Mouse (Mus musculus) megakaryocyte progenitor cell, adult 5-6 weeks (primary cell): ENCODE results near the gene Flt3l. TPM values are rescaled to one million over a fixed set of nuclear protein-coding genes. Genes with fewer than 3 reads are reported as not detected.
"Not testable (repeated sequence)": the region's sequence is repeated elsewhere in the genome, so short reads cannot be mapped to it uniquely, and the experiment has no call there.

ENCODE experiments used
- ATAC-seq: replicated peaks from 2 replicates; pipeline ENCODE4 v1.8.0; 2016; ENCODE audit warnings: mild to moderate bottlenecking, moderate TSS enrichment, inconsistent platforms; ENCODE audit not compliant: poor library complexity
- total RNA-seq, 2 experiments: library from RNA; stranded (forward) in 1 of 2; stranded (reverse) in 1 of 2; fragments of 157-497, 149-512 nt in 1 of 2; fragments of 200-1000 nt in 1 of 2; gene quantifications; 2 replicates each; pipeline versions ENCODE4 v1.2.3 to v1.2.4; 2015 to 2017

The Flt3l gene
- total RNA-seq, 2 experiments from 2014 or later: 7.0 to 8.2 TPM

DNA sequence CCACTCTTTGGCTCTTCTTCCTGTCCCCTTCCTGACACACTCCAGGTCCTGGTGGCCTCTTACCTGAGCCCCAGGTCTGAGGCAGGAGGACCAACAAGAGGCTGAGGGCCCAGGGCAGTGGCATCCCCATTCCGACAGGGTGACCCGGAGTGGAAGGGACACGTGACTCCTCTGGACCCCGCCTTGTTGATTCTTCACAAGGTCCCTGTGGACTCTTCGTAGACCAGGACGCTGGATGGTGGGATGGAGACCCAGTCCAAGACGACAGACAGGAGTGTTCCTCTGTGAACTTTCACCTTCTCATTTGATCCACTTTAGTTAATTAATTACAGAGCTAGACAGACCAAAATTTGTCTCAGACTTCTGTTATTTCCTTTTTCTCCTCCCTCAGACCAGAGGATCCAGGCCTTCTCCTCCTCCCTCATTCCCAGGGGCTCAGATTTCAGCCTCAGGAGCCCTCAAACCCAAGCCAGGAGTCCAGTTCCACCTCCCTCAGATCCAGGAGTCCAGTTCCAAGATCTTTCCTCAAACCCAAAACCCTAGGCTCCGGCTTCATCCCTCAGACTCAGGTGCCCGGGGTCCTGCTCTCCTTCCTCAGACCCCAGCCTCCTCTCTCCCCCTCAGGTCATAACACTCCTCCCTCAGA is 33.2 kb downstream of the Flt3l start:
- no peak for ATAC-seq

- ATAC-seq: no peak
These were observed 33.8 kb downstream of the Flt3l start for GRCm38 (mm10) chr7:45102441-45102840.

- no peak for ATAC-seq
These were observed 36.2 kb downstream of the Flt3l start for GRCm38 (mm10) chr7:45100046-45100445.

DNA sequence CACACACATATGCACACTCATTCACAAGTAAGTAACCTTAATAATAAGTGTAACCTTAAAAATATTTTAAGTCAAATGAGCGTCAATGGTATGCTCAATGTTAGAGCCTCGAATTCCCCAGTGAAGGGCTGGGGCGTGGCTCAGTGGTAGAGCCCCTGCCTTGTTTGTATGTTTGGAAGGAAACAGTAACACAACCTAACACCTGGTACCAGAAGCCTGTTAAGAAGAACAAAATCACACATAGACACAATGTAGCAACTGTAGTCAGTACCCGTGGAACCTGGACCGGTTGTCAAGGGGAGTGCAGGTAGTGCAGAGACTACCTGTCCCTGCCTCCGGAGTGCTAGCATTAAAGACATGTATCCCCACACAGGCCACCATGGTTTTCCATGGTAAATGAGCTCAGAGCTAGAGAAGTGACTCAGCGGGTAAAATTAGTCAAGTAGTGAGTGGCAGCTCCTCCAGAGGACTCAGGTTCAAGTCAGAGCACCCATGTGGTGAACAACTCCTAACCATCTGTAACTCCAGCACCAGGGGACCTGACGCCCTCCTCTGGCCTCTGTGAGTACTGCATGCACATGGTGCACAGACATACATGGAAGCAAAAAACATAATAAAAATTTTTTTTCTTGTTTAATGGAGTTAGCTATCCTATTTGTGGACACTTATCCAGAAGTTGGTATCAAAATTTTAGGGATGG is 37.5 kb downstream of the Flt3l start:
- peak; percentile 51; the same call in 1 of the 2 replicates for ATAC-seq

GRCm38 (mm10) chr7:45097479-45097878 is 38.8 kb downstream of the Flt3l start:
- ATAC-seq: no peak

DNA sequence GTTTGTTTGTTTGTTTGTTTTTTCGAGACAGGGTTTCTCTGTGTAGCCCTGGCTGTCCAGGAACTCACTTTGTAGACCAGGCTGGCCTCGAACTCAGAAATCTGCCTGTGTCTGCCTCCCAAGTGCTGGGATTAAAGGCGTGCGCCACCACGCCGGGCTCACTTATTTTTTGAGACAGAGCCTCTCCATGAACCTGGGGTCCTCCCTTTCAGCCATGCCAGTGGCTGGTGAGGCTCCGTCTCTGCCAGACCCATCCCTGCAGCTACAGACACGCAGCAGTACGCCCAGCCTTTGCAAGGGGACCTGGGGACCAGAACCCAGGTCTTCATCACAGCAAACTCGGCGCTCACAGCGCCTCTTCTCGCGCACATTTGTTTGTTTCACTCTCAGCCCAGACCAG is 40.3 kb downstream of the Flt3l start:
- not testable (repeated sequence) for ATAC-seq

DNA sequence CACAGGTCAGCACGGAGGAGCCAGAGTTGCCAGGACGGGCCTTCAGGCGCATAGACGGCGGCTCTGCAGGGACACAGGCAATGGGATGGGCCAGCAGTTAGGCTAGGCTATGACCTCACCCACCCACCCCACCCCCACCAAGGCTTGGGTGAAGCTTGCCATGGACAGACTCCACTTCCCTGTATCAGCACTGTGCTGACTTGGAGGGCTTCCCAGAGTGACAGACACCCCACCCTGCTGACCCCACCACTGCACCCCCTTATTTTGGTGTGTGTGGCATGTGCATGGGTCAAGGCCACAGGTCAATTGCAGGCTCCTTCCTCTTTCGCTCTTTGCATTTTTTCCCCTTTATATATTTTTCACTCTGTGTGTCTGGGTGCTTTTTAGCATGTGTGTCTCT is 40.9 kb downstream of the Flt3l start:
- no peak for ATAC-seq

GRCm38 (mm10) chr7:45094121-45094520 is 42.1 kb downstream of the Flt3l start:
- no peak for ATAC-seq

- ATAC-seq: no peak
These were observed 42.7 kb downstream of the Flt3l start for GRCm38 (mm10) chr7:45093516-45093905.

DNA sequence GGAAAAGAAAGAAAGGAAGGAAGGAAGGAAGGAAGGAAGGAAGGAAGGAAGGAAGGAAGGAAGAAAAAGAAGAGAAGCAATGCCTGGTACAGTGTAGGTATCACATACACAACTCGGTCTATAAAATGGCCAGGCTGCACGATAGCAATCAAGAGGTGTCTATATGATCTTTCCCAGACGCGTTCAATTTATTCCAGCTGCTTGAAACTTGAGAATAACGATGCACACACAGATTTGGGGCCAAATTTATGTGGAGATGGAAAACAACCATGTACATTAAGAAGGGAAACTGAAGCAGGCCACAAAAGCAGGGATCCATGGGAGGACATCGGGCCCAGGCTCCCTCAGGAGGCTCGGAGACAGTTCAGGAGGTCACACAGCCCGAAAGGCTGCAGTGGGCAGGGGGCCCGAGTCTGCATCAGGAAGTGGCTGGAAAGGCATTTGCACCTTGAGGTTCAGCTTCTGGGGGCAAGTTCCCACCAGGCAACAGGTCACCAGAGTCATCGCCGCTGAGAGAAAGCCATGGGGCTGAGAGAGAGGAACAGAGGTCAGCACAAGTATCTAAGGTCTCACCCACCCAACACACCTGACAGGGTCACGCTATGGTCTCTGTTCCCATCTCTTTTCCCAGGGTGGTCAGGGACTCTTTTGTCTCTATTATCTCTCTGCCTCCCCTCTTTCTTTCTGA is 43.3 kb downstream of the Flt3l start:
- no peak for ATAC-seq

DNA sequence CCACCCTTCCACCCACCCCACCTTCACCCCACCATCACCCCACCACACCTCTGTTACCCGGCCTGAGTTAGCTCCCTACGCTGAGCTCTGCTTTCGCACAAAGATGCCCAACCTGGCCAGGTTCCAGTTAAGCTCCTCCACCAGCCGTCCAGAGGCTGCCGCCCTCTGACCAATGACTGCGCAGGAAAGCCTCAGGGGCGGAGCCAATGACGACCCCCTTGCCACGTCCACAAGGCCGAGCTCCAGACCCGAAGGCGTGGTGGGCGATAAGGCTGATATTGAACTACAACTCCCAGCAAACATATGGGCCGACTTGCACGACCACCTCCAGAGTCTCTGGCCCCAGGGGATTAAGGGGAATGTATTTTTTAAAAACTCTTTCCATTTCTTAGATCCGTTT is 44.2 kb downstream of the Flt3l start, which contains the start of gene Rcn3:
Rcn3 (minus strand) TSS at position 174 of the 400 bp plus-strand sequence.
- peak; percentile 87 for ATAC-seq

DNA sequence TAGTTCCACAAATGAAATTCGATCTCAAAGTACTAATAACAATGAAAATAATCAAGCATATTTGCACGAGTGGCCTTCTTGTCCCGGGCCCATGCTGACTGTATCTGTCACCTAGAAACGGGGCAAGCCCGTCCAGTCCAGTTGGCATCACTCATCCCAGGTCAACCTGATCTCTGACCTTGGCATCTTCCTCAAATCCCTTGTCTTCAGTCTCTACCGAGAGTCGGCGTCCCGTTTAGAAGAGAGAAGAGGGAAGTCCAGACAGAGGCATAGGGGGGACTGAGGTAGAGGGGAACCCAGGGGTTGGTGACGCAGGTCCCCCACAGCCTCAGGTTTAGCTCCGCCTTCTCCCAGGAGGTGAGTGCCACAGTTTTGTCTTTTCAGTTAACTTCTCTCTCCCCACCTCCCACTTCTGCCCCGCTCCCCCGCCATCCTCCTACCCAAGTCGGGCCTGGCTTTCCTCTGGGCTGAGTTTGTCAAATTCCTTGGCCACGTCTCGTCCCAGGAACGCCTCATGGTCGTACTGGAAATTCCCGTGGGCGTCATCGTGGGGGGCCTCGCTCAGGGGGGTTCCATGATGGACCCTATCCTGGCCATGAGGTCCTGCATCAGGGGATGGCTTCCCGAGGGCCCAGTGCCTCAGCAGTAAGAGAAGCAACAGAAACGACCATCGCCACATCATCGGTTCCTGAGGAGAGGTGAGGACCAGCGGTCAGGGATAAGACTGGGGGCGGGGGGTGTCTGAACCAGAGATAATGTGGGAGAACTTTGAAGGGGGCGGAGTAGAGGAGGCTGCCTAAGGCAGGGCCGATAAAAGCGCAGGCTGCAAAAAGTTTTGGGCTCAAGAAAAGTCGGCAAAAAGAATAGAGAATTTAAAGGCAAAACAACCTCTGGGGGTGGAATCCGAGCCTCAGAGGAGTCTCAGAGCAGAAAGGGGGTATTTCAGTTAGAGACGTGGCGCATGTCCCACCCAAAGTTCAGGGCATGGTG is 44.9 kb downstream of the Flt3l start:
- ATAC-seq: peak; percentile 40

DNA sequence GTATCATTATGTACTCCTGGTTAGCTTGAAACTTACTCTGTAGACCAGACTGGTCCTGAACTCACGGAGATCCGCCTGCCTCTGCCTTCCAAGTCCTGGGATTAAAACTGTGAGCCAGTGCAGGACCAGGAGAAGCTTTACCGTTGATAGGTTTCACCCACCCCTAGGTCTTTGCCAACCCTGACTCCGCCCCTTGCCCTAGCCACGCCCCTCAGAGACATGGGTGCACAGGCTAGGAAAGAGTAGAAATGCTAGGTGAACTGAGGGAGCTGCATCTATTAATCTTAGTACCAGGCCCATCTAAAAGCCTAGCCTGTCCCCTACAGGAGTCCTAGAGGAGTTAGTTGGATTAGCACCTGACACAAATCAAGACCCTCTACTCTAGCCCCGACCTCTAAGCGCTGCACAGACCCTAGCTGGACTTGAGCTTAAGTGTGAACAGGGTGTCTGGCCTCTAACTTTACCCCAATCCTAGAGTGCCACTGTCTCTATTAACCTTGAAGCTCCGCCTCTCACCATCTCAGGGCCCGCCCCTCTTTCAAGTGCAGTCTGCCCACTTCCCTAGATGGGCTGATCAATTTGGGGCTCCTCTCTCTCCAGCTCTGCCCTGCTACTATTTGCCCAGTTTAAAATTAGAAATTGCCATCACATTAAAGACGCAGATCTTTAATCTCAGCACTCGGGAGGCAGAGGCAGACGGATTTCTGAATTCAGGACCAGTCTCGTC is 45.8 kb downstream of the Flt3l start:
- peak; percentile 55 for ATAC-seq

GRCm38 (mm10) chr7:45088597-45088996 is 47.6 kb downstream of the Flt3l start:
- no peak for ATAC-seq

DNA sequence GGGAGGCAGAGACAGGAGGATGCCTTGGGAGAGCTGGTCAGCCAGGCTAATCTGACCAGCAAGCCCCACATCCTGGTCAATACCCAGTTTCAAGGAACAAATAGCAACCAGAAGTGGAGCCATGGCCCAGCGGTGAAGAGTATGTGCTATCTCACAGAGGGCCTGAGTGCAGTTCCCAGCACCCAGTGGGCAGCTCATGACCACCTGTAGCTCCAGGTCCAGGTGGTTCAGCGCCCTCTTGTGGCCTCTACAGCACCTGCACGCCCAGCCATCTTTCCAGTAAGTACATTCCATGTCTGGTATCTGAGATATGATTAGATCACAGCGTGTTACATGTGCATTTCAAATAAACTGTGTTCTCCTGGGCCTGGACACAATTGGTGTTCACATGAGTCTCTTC is 50.1 kb downstream of the Flt3l start:
- ATAC-seq: no peak

DNA sequence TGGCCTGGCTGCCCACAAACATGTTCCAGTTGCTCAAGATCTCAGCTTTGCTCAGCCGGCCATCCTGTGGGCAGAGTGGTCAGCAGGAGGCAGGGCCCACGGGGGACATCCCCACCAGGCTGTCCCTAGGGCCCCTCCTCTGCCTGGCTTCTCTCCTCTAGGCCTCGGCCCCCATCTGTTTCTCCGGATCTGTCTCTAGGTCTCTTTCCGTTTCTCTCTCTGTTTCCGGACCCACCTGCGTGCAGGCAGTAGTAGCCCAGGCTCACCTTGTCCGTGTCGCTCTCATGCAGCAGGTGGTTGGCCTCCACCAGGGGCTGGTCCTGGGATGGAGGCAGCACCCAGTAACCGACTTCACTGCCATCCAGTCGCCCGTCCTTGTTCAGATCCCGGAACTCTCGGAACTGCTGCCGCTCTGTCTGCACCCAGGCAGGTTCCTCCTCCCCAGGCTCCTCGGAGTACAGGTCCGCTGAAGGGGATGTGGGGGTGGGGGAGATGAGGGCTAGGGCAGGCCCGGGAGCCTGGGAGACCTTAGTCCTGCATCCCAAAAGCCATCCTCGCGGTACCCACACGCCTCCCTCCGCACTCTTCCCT is 52.8 kb downstream of the Flt3l start:
- ATAC-seq: no peak; the same call in 1 of the 2 replicates

GRCm38 (mm10) chr7:45082401-45083299 is 53.6 kb downstream of the Flt3l start:
- ATAC-seq: peak; percentile 61

GRCm38 (mm10) chr7:45081016-45081415 is 55.2 kb downstream of the Flt3l start:
- no peak for ATAC-seq

- peak; percentile 65 for ATAC-seq
These were observed 56.4 kb downstream of the Flt3l start for GRCm38 (mm10) chr7:45079856-45080255.
